Mouse (Mus musculus) liver, embryonic 13.5 days (tissue): ENCODE measurements around the gene Slc38a6. TPM values are rescaled to one million over a fixed set of nuclear protein-coding genes. Genes with fewer than 3 reads are reported as not detected.
A peak's percentile ranks its signal among the peaks of the same experiment; 100 is the strongest.

Experiments
- ATAC-seq: fragments of 200-750 bp; cut with Nextera tagmentation; 2 replicates; pipeline ENCODE4 v1.8.0; 2017; ENCODE audit warnings: low read depth, mild to moderate bottlenecking, moderate number of reproducible peaks, moderate library complexity
- DNase-seq: peaks from one replicate; pipeline ENCODE4 v3.0.0; 2022
- H3K27ac ChIP-seq: fragments of 300-500 bp; sonication (generic); 2 replicates; pipeline ENCODE4 v1.5.1; 2015; ENCODE audit warnings: moderate library complexity, mild to moderate bottlenecking, inconsistent platforms
- H3K27me3 ChIP-seq: fragments of 300-500 bp; sonication (generic); 2 replicates; pipeline ENCODE4 v1.6.1; 2015; ENCODE audit warnings: mild to moderate bottlenecking, inconsistent platforms
- H3K36me3 ChIP-seq: fragments of 300-500 bp; sonication (generic); 2 replicates; pipeline ENCODE4 v1.6.1; 2015; ENCODE audit warnings: mild to moderate bottlenecking, inconsistent platforms
- H3K4me1 ChIP-seq: fragments of 300-500 bp; sonication (generic); replicated peaks from 2 replicates; pipeline ENCODE4 v1.6.1; 2015; ENCODE audit warnings: inconsistent platforms
- H3K4me2 ChIP-seq: fragments of 300-500 bp; sonication (generic); 2 replicates; pipeline ENCODE4 v1.6.1; 2015; ENCODE audit warnings: inconsistent platforms, mild to moderate bottlenecking, moderate library complexity
- H3K4me3 ChIP-seq: fragments of 300-500 bp; sonication (generic); replicated peaks from 2 replicates; pipeline ENCODE4 v1.5.1; 2015; ENCODE audit warnings: mild to moderate bottlenecking, inconsistent platforms
- H3K9ac ChIP-seq: fragments of 300-500 bp; sonication (generic); 2 replicates; pipeline ENCODE4 v1.6.1; 2015; ENCODE audit warnings: mild to moderate bottlenecking, inconsistent platforms
- H3K9me3 ChIP-seq: fragments of 300-500 bp; sonication (generic); replicated peaks from 2 replicates; pipeline ENCODE4 v1.6.1; 2016; ENCODE audit warnings: inconsistent platforms
- WGBS: fragments of 180-500 bp; shearing (Covaris S2); methylation state at CpG from one replicate; pipeline ENCODE4 v1.1.7; 2015; ENCODE audit not compliant: insufficient replicate concordance; 5-methylcytosine and 5-hydroxymethylcytosine counted together
- polyA plus RNA-seq: library from polyadenylated mRNA; unstranded; fragments of >200 nt; fragmentation: Nextera tagmentation; extraction: Ambion mirVana; gene quantifications from 2 replicates; pipeline ENCODE4 v1.2.1, GENCODE M21; 2015

Gene Slc38a6
- polyA plus RNA-seq, result 1.5 and 2.6 TPM in 2 replicates

- Histone ChIP-seq H3K36me3 (peaks cover 21% of the 10 kb centered on the region), H3K9ac (peak within 1 kb of the TSS; percentile 82), H3K4me3 (peak within 1 kb of the TSS; percentile 82), H3K9me3 (no peaks in the 10 kb centered on the region), H3K27ac (peak within 1 kb of the TSS; percentile 66), H3K4me2 (peak within 1 kb of the TSS; percentile 83), H3K4me1 (peaks cover 39% of the 10 kb centered on the region), H3K27me3 (no peaks in the 10 kb centered on the region)
- peak; percentile 84 for DNase-seq
- peak; percentile 97 for ATAC-seq
- WGBS, result under 1% methylated on average over 53 of the region's 53 CpGs
Measured at GRCm38 (mm10) chr12:73286287-73287092, at the start of gene Slc38a6, which contains the start of gene Trmt5. Slc38a6 (plus strand) TSS chr12:73286779. Trmt5 (minus strand) TSS chr12:73286710.

GRCm38 (mm10) chr12:73241960-73242359 is 44.6 kb upstream of the Slc38a6 start:
- no peak overlapping the region for H3K9ac ChIP-seq
- H3K4me1 ChIP-seq, result no peaks in the 10 kb centered on the region
- no peak for ATAC-seq
- 80% methylated on average over 10 of the region's 10 CpGs for WGBS
- H3K4me3 ChIP-seq, result no peak overlapping the region
- no peaks in the 10 kb centered on the region for H3K9me3 ChIP-seq
- H3K4me2 ChIP-seq, result no peak overlapping the region
- H3K36me3 ChIP-seq, result no peaks in the 10 kb centered on the region
- H3K27ac ChIP-seq, result no peak overlapping the region
- no peaks in the 10 kb centered on the region for H3K27me3 ChIP-seq
- no peak for DNase-seq

GRCm38 (mm10) chr12:73245687-73246086 is 40.9 kb upstream of the Slc38a6 start:
- H3K4me3 ChIP-seq, result no peak overlapping the region
- H3K9me3 ChIP-seq, result no peaks in the 10 kb centered on the region
- H3K4me2 ChIP-seq, result no peak overlapping the region
- DNase-seq, result no peak
- WGBS, result 76% methylated on average over 5 of the region's 5 CpGs
- H3K4me1 ChIP-seq, result no peaks in the 10 kb centered on the region
- H3K27me3 ChIP-seq, result no peaks in the 10 kb centered on the region
- no peak for ATAC-seq
- H3K27ac ChIP-seq, result no peak overlapping the region
- no peak overlapping the region for H3K9ac ChIP-seq
- no peaks in the 10 kb centered on the region for H3K36me3 ChIP-seq

GRCm38 (mm10) chr12:73255006-73255405 is 31.6 kb upstream of the Slc38a6 start:
- no peaks in the 10 kb centered on the region for H3K9me3 ChIP-seq
- no peak for DNase-seq
- no peaks in the 10 kb centered on the region for H3K27me3 ChIP-seq
- no peak for ATAC-seq
- no peak overlapping the region for H3K4me2 ChIP-seq
- H3K9ac ChIP-seq, result no peak overlapping the region
- no peak overlapping the region for H3K4me3 ChIP-seq
- 66% methylated on average over 2 of the region's 2 CpGs for WGBS
- H3K4me1 ChIP-seq, result no peaks in the 10 kb centered on the region
- no peak overlapping the region for H3K27ac ChIP-seq
- H3K36me3 ChIP-seq, result no peaks in the 10 kb centered on the region

- DNase-seq (no peak), ATAC-seq (no peak)
- no peak overlapping the region for H3K4me3 ChIP-seq
- WGBS, result 82% methylated on average over 6 of the region's 6 CpGs
- H3K4me1 ChIP-seq, result no peaks in the 10 kb centered on the region
- no peaks in the 10 kb centered on the region for H3K27me3 ChIP-seq
- H3K4me2 ChIP-seq, result no peak overlapping the region
- H3K36me3 ChIP-seq, result no peaks in the 10 kb centered on the region
- H3K9ac ChIP-seq, result no peak overlapping the region
- H3K27ac ChIP-seq, result no peak overlapping the region
- no peaks in the 10 kb centered on the region for H3K9me3 ChIP-seq
Measured at GRCm38 (mm10) chr12:73259269-73259668, 27.3 kb upstream of the Slc38a6 start.

- 77% methylated on average over 1 of the region's 1 CpGs for WGBS
- ATAC-seq (no peak), DNase-seq (no peak)
- Histone ChIP-seq H3K9me3 (no peaks in the 10 kb centered on the region), H3K27me3 (no peaks in the 10 kb centered on the region), H3K4me2 (no peak overlapping the region), H3K4me3 (no peak overlapping the region), H3K36me3 (no peaks in the 10 kb centered on the region), H3K27ac (no peak overlapping the region), H3K4me1 (no peaks in the 10 kb centered on the region), H3K9ac (no peak overlapping the region)
Measured at GRCm38 (mm10) chr12:73260339-73260738, 26.2 kb upstream of the Slc38a6 start.

- Histone ChIP-seq H3K4me3 (no peak overlapping the region), H3K4me1 (no peaks in the 10 kb centered on the region), H3K27ac (no peak overlapping the region), H3K36me3 (no peaks in the 10 kb centered on the region), H3K27me3 (no peaks in the 10 kb centered on the region), H3K9ac (no peak overlapping the region), H3K4me2 (no peak overlapping the region), H3K9me3 (no peaks in the 10 kb centered on the region)
- no peak for ATAC-seq
- WGBS, result 76% methylated on average over 3 of the region's 3 CpGs
- DNase-seq, result no peak
Measured at GRCm38 (mm10) chr12:73265381-73265978, 21.1 kb upstream of the Slc38a6 start.

GRCm38 (mm10) chr12:73266597-73266996 is 20.0 kb upstream of the Slc38a6 start:
- 64% methylated on average over 1 of the region's 1 CpGs for WGBS
- H3K4me1 ChIP-seq, result no peaks in the 10 kb centered on the region
- H3K9me3 ChIP-seq, result no peaks in the 10 kb centered on the region
- H3K36me3 ChIP-seq, result no peaks in the 10 kb centered on the region
- DNase-seq (no peak), ATAC-seq (no peak)
- no peak overlapping the region for H3K27ac ChIP-seq
- H3K4me2 ChIP-seq, result no peak overlapping the region
- no peak overlapping the region for H3K9ac ChIP-seq
- H3K27me3 ChIP-seq, result no peaks in the 10 kb centered on the region
- no peak overlapping the region for H3K4me3 ChIP-seq

GRCm38 (mm10) chr12:73268497-73268896 is 18.1 kb upstream of the Slc38a6 start:
- H3K9me3 ChIP-seq, result no peaks in the 10 kb centered on the region
- no peak for DNase-seq
- 84% methylated on average over 1 of the region's 1 CpGs for WGBS

GRCm38 (mm10) chr12:73269531-73269930 is 17.0 kb upstream of the Slc38a6 start:
- no peak overlapping the region for H3K4me3 ChIP-seq
- no peaks in the 10 kb centered on the region for H3K27me3 ChIP-seq
- no peak overlapping the region for H3K9ac ChIP-seq
- 84% methylated on average over 3 of the region's 3 CpGs for WGBS
- DNase-seq (no peak), ATAC-seq (no peak)
- H3K4me1 ChIP-seq, result no peaks in the 10 kb centered on the region
- no peaks in the 10 kb centered on the region for H3K9me3 ChIP-seq
- no peak overlapping the region for H3K4me2 ChIP-seq
- no peak overlapping the region for H3K27ac ChIP-seq
- peaks cover 4% of the 10 kb centered on the region; the same call in 1 of the 2 replicates for H3K36me3 ChIP-seq

More at GRCm38 (mm10) chr12:73268497-73268896, 18.1 kb upstream of the Slc38a6 start:
- no peak overlapping the region for H3K4me2 ChIP-seq
- H3K4me1 ChIP-seq, result no peaks in the 10 kb centered on the region
- no peaks in the 10 kb centered on the region for H3K27me3 ChIP-seq
- no peak overlapping the region for H3K27ac ChIP-seq
- no peak overlapping the region for H3K4me3 ChIP-seq
- H3K9ac ChIP-seq, result no peak overlapping the region
- peaks cover 4% of the 10 kb centered on the region; the same call in 1 of the 2 replicates for H3K36me3 ChIP-seq
- no peak for ATAC-seq

GRCm38 (mm10) chr12:73269933-73270332 is 16.6 kb upstream of the Slc38a6 start:
- H3K4me1 ChIP-seq, result no peaks in the 10 kb centered on the region
- no peak for DNase-seq

More at GRCm38 (mm10) chr12:73269933-73270332, 16.6 kb upstream of the Slc38a6 start:
- WGBS, result 84% methylated on average over 4 of the region's 4 CpGs
- Histone ChIP-seq H3K27me3 (no peaks in the 10 kb centered on the region), H3K4me3 (no peak overlapping the region), H3K9ac (no peak overlapping the region), H3K27ac (no peak overlapping the region), H3K9me3 (no peaks in the 10 kb centered on the region), H3K36me3 (peaks cover 4% of the 10 kb centered on the region; the same call in 1 of the 2 replicates), H3K4me2 (no peak overlapping the region)
- no peak for ATAC-seq
